Mouse (Mus musculus): ENCODE data around the gene Rpl13. TPM values are rescaled to one million over a fixed set of nuclear protein-coding genes. Genes with fewer than 3 reads are reported as not detected.

Gene Rpl13
- polyA plus RNA-seq, 1 experiment from 2014 or later = 1,014 TPM

DNA sequence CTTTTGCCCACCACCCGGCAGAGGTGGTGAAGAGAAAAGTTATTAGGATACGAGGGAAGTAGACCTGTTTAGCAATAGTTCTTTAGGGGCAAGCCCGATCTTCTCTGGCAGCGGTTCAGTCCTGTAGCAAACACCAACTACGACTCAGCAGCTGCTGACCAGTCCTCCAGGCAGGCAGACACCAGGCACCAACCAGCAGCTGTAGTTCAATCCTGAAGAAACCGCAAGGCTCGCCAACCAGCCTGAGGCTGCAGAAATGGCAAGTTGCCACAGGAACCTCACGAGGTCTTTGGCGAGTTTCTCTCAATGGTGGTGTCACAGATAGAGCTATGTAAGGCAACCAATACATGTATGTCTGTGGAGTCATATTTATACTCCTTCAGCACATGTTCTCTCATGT is 10.7 kb downstream of the Rpl13 start:
- Histone ChIP-seq H3K4me1 (replicated peaks; ENCODE audit: control insufficient read depth, insufficient read depth, low read length) (peaks cover 4% of the 10 kb centered on the region; the same call in 1 of the 2 replicates), H3K4me2 (replicated peaks; ENCODE audit: low read depth) (no peak overlapping the region), H3K27me3 (replicated peaks; ENCODE audit: control insufficient read depth, insufficient read depth, low read length) (peaks cover 24% of the 10 kb centered on the region), H3K9me3 (ENCODE audit: control insufficient read depth) (no peaks in the 10 kb centered on the region), H3K9ac (ENCODE audit: low read depth, low read length) (no peak overlapping the region), H3K27ac (ENCODE audit: low read depth, low read length) (no peak overlapping the region), H3K36me3 (ENCODE audit: control insufficient read depth, insufficient read depth) (no peaks in the 10 kb centered on the region), H3K4me3 (ENCODE audit: low read depth, low read length) (no peak overlapping the region)
- WGBS = 75% methylated on average over 9 of the region's 9 CpGs
- no peak for TF ChIP-seq CTCF (IDR thresholded peaks at IDR 0.05; ENCODE audit: low read depth)
- no peak for ATAC-seq

DNA sequence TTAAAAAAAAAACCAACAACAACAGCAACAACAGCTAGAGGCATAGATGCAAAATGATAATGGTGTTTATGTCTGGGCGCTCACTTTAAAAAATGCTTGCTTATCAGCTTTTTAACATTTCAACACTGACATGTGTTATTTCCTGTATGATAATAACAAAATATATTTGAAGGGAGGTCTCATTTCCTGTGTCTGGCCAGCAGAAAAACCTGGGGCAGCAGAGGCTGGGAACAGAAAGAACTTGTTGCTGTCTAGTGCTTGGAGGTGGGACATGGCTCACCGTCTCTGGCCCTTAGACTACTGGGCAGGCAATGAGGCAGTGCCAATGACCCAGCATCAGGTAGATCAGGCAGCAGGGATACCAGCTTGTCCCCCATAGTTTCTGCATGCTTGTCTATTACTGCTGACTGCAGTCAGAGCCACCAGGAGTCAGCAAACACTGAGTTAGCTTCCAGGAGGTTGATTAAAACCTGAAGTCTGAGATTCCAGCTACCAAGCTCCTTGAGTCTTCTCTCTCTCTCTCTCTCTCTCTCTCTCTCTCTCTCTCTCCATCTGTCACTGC is 11.8 kb downstream of the Rpl13 start:
- H3K4me1 ChIP-seq (replicated peaks; ENCODE audit: control insufficient read depth, insufficient read depth, low read length) = peaks cover 4% of the 10 kb centered on the region; the same call in 1 of the 2 replicates
- ATAC-seq = no peak
- no peak overlapping the region for H3K4me3 ChIP-seq (ENCODE audit: low read depth, low read length)
- no peak overlapping the region for H3K4me2 ChIP-seq (replicated peaks; ENCODE audit: low read depth)
- peaks cover 35% of the 10 kb centered on the region for H3K27me3 ChIP-seq (replicated peaks; ENCODE audit: control insufficient read depth, insufficient read depth, low read length)
- WGBS = 49% methylated on average over 2 of the region's 2 CpGs
- peak; percentile 53 for TF ChIP-seq CTCF (IDR thresholded peaks at IDR 0.05; ENCODE audit: low read depth)
- no peaks in the 10 kb centered on the region for H3K9me3 ChIP-seq (ENCODE audit: control insufficient read depth)
- no peak overlapping the region for H3K9ac ChIP-seq (ENCODE audit: low read depth, low read length)
- H3K27ac ChIP-seq (ENCODE audit: low read depth, low read length) = no peak overlapping the region
- no peaks in the 10 kb centered on the region for H3K36me3 ChIP-seq (ENCODE audit: control insufficient read depth, insufficient read depth)

DNA sequence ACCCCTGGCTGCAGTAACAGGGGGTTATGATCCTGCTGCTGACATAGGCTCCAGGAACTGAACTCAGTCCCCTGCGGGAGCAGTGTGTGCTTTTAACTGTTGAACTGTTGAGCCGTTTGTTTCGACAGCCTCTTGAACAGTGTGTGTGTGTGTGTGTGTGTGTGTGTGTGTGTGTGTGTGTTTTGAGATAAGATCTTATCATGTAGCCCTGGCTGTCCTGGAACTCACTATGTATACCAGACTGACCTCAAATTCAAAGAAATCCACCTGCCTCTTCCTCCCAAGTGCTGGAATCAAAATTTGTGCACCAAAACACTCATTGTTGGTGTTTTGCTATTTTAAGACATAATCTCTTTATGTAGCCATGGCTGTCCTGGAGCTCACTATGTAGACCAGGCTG is 12.5 kb downstream of the Rpl13 start:
- Histone ChIP-seq H3K4me1 (replicated peaks; ENCODE audit: control insufficient read depth, insufficient read depth, low read length) (peaks cover 4% of the 10 kb centered on the region; the same call in 1 of the 2 replicates), H3K27ac (ENCODE audit: low read depth, low read length) (no peak overlapping the region), H3K4me3 (ENCODE audit: low read depth, low read length) (no peak overlapping the region), H3K9me3 (ENCODE audit: control insufficient read depth) (no peaks in the 10 kb centered on the region), H3K36me3 (ENCODE audit: control insufficient read depth, insufficient read depth) (no peaks in the 10 kb centered on the region), H3K9ac (ENCODE audit: low read depth, low read length) (no peak overlapping the region), H3K27me3 (replicated peaks; ENCODE audit: control insufficient read depth, insufficient read depth, low read length) (peaks cover 40% of the 10 kb centered on the region), H3K4me2 (replicated peaks; ENCODE audit: low read depth) (no peak overlapping the region)
- ATAC-seq = no peak
- no peak for TF ChIP-seq CTCF (IDR thresholded peaks at IDR 0.05; ENCODE audit: low read depth)
- 31% methylated on average over 3 of the region's 3 CpGs for WGBS

DNA sequence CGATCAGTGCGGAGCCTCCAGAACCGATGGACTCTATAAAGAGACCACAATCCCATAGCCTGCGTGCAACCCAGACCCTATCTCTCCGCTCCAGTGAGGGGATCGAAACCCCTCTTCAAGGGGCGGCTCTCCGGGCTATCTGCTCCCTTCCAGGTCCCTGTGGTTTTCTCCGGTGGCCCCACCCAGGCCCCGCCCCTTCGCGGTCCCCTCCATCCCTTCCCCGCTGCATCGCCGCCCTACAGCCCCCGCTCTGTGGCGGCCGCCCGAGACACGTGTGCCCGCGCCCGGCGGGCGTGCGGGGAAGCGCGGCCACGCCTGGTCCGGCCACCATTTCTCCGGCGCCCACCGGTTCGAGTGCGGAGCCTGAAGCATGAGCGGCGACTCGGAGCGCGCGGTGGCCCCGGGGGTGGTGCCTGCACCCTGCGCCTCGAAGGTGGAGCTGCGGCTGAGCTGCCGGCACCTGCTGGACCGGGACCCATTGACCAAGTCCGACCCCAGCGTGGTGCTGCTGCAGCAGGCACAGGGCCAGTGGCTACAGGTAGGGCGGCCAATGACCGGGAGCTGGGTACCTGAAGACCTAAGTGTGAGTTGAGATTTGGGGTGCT is 15.1 kb downstream of the Rpl13 start, which contains the start of gene Cpne7:
Cpne7 (plus strand) TSS at position 248 of the 605 bp plus-strand sequence.
- Histone ChIP-seq H3K27ac (ENCODE audit: low read depth, low read length) (no peak within 1 kb of the TSS), H3K9me3 (ENCODE audit: control insufficient read depth) (no peaks in the 10 kb centered on the region), H3K36me3 (ENCODE audit: control insufficient read depth, insufficient read depth) (no peaks in the 10 kb centered on the region), H3K4me2 (replicated peaks; ENCODE audit: low read depth) (peak within 1 kb of the TSS; percentile 84), H3K4me1 (replicated peaks; ENCODE audit: control insufficient read depth, insufficient read depth, low read length) (no peaks in the 10 kb centered on the region), H3K9ac (ENCODE audit: low read depth, low read length) (peak within 1 kb of the TSS; percentile 37; the same call in 1 of the 2 replicates), H3K4me3 (ENCODE audit: low read depth, low read length) (peak within 1 kb of the TSS; percentile 40), H3K27me3 (replicated peaks; ENCODE audit: control insufficient read depth, insufficient read depth, low read length) (peaks cover 40% of the 10 kb centered on the region)
- WGBS = under 1% methylated on average over 50 of the region's 51 CpGs
- no peak for ATAC-seq
- no peak for TF ChIP-seq CTCF (IDR thresholded peaks at IDR 0.05; ENCODE audit: low read depth)

DNA sequence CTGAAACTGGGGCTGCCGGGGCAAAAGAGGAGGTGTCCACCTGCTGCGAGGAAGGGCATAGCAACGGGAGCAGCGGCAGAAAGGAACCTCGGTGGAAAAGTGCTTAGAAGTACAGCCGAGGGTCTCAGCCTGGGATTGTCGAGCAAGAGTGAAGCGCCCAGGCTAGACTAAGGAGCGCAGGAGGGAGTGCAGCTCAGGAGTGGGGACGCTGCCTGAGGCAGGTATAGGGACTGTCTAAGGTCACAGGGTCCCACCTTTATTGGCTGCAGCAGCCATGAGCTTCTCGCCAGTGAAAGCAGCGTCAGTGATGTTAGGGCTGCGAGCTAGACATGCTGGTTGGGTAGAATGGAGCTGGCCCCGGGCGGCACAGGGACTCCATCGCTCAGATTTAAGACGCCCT is 15.6 kb downstream of the Rpl13 start:
- Histone ChIP-seq H3K27me3 (replicated peaks; ENCODE audit: control insufficient read depth, insufficient read depth, low read length) (peaks cover 45% of the 10 kb centered on the region), H3K4me3 (ENCODE audit: low read depth, low read length) (peak overlapping the region; percentile 40), H3K4me2 (replicated peaks; ENCODE audit: low read depth) (peak overlapping the region; percentile 84), H3K9me3 (ENCODE audit: control insufficient read depth) (no peaks in the 10 kb centered on the region), H3K27ac (ENCODE audit: low read depth, low read length) (no peak overlapping the region), H3K4me1 (replicated peaks; ENCODE audit: control insufficient read depth, insufficient read depth, low read length) (no peaks in the 10 kb centered on the region), H3K36me3 (ENCODE audit: control insufficient read depth, insufficient read depth) (no peaks in the 10 kb centered on the region), H3K9ac (ENCODE audit: low read depth, low read length) (no peak overlapping the region)
- ATAC-seq = no peak
- 4% methylated on average over 17 of the region's 17 CpGs for WGBS
- no peak for TF ChIP-seq CTCF (IDR thresholded peaks at IDR 0.05; ENCODE audit: low read depth)

DNA sequence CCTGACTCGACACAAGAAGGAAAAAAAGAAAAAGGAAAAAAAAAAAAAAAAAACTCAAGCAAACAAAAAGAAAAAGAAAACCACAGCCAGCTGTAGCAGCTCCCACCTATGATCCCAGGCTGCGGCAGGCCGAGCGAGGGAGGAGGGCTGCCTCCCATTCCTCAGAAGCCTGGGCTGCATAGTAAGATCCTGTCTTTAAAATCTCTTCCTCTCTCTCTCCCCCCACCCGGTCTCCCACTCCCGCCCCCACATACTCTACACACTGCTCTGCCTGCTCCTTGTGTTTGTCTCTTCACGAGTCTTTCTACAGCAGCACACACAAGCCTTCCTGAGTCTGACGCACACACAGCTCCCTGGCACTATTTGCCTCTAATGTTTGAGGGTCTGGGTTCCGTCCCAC is 19.9 kb downstream of the Rpl13 start:
- Histone ChIP-seq H3K4me3 (ENCODE audit: low read depth, low read length) (no peak overlapping the region), H3K4me1 (replicated peaks; ENCODE audit: control insufficient read depth, insufficient read depth, low read length) (no peaks in the 10 kb centered on the region), H3K4me2 (replicated peaks; ENCODE audit: low read depth) (no peak overlapping the region), H3K36me3 (ENCODE audit: control insufficient read depth, insufficient read depth) (no peaks in the 10 kb centered on the region), H3K27ac (ENCODE audit: low read depth, low read length) (no peak overlapping the region), H3K9me3 (ENCODE audit: control insufficient read depth) (no peaks in the 10 kb centered on the region), H3K27me3 (replicated peaks; ENCODE audit: control insufficient read depth, insufficient read depth, low read length) (peaks cover 42% of the 10 kb centered on the region), H3K9ac (ENCODE audit: low read depth, low read length) (no peak overlapping the region)
- 57% methylated on average over 9 of the region's 9 CpGs for WGBS
- no peak for ATAC-seq
- no peak for TF ChIP-seq CTCF (IDR thresholded peaks at IDR 0.05; ENCODE audit: low read depth)

Data from intestine, postnatal 0 days (tissue).